Mouse (Mus musculus) neural tube, postnatal 0 days (tissue): Measurements from ENCODE around the gene Gm10337. TPM values are rescaled to one million over a fixed set of nuclear protein-coding genes. Genes with fewer than 3 reads are reported as not detected.

Experiments
- polyA plus RNA-seq: library from polyadenylated mRNA; unstranded; fragments of >200 nt; fragmentation: Nextera tagmentation; extraction: Ambion mirVana; gene quantifications from 2 replicates; pipeline ENCODE4 v1.2.1, GENCODE M21; 2015

Gm10337 gene
- polyA plus RNA-seq = 14.2 TPM in 1 of 2 replicates, not detected in the other

GRCm38 (mm10) chr15:102503447-102503846 lies at the start of gene Gm10337:
Gm10337 (plus strand) TSS chr15:102503722.

GRCm38 (mm10) chr15:102458904-102459317 lies 44.6 kb upstream of the Gm10337 start, which contains the start of gene Prr13:
Prr13 (plus strand) TSS chr15:102459028.

GRCm38 (mm10) chr15:102470183-102470604 lies 33.3 kb upstream of the Gm10337 start, which contains the start of gene Pcbp2:
Pcbp2 (plus strand) TSS chr15:102470539.

GRCm38 (mm10) chr15:102516728-102517404 lies 13.3 kb downstream of the Gm10337 start, which contains the start of gene Map3k12:
Map3k12 (minus strand) TSS chr15:102517064.

GRCm38 (mm10) chr15:102517976-102518858 lies 14.7 kb downstream of the Gm10337 start, which contains the start of gene Tarbp2:
Tarbp2 (plus strand) TSS chr15:102518192.

GRCm38 (mm10) chr15:102524892-102525485 lies 21.5 kb downstream of the Gm10337 start, which contains the start of gene Npff:
Npff (minus strand) TSS chr15:102524942.

Other genes starting within 250 kb of the Gm10337 start
- gene Rarg, start 246.2 kb upstream of the Gm10337 start, polyA plus RNA-seq = 7.1 and 7.7 TPM in 2 replicates
- 0.06 and 0.10 TPM in 2 replicates for gene Gm9918, start 233.2 kb upstream of the Gm10337 start, polyA plus RNA-seq
- 67.6 and 67.7 TPM in 2 replicates for gene Mfsd5, start 224.3 kb upstream of the Gm10337 start, polyA plus RNA-seq
- gene Espl1, start 207.5 kb upstream of the Gm10337 start, polyA plus RNA-seq = 1.8 and 2.0 TPM in 2 replicates
- 546 and 574 TPM in 2 replicates for gene Pfdn5, start 177.6 kb upstream of the Gm10337 start, polyA plus RNA-seq
- 69.0 and 80.3 TPM in 2 replicates for gene Myg1, start 172.0 kb upstream of the Gm10337 start, polyA plus RNA-seq
- gene Aaas, start 153.0 kb upstream of the Gm10337 start, polyA plus RNA-seq = 29.8 and 30.2 TPM in 2 replicates
- gene Sp7, start 136.5 kb upstream of the Gm10337 start, polyA plus RNA-seq = 0.51 and 0.67 TPM in 2 replicates
- 2.4 and 2.8 TPM in 2 replicates for gene Sp1, start 97.6 kb upstream of the Gm10337 start, polyA plus RNA-seq
- gene Amhr2, start 58.4 kb upstream of the Gm10337 start, polyA plus RNA-seq = 0.09 and 0.28 TPM in 2 replicates
- gene Prr13, start 44.7 kb upstream of the Gm10337 start, polyA plus RNA-seq = 69.7 and 79.1 TPM in 2 replicates
- gene Pcbp2, start 33.2 kb upstream of the Gm10337 start, polyA plus RNA-seq = 117 and 122 TPM in 2 replicates
- 41.5 and 48.6 TPM in 2 replicates for gene Map3k12, start 13.3 kb downstream of the Gm10337 start, polyA plus RNA-seq
- 81.1 and 92.2 TPM in 2 replicates for gene Tarbp2, start 14.5 kb downstream of the Gm10337 start, polyA plus RNA-seq
- 11.5 and 12.7 TPM in 2 replicates for gene Npff, start 21.2 kb downstream of the Gm10337 start, polyA plus RNA-seq
- not detected in 2 replicates for gene Gm28047, start 121.3 kb downstream of the Gm10337 start, polyA plus RNA-seq
- gene Atf7, start 121.7 kb downstream of the Gm10337 start, polyA plus RNA-seq = 15.5 and 16.8 TPM in 2 replicates
- 52.6 and 64.3 TPM in 2 replicates for gene Atp5g2, start 168.6 kb downstream of the Gm10337 start, polyA plus RNA-seq
- 19.3 and 24.4 TPM in 2 replicates for gene Calcoco1, start 218.5 kb downstream of the Gm10337 start, polyA plus RNA-seq